Mouse (Mus musculus) liver, adult 2 months (tissue): ENCODE data around the gene Taf9b. TPM values are rescaled to one million over a fixed set of nuclear protein-coding genes. Genes with fewer than 3 reads are reported as not detected.
A peak's percentile ranks its signal among the peaks of the same experiment; 100 is the strongest.

Experiments used
- DNase-seq: peaks from one replicate; pipeline ENCODE4 v3.0.0-alpha.2; 2011; ENCODE audit warnings: low read depth, low spot score; ENCODE audit errors: extremely low read depth
- H3K27ac ChIP-seq: fragments of 200-500 bp; replicated peaks from 2 replicates; pipeline ENCODE4 v1.5.1; 2012; ENCODE audit warnings: low read depth, mild to moderate bottlenecking, control low read depth, inconsistent platforms, low read length; ENCODE audit not compliant: insufficient read depth
- H3K27me3 ChIP-seq: fragments of 200-500 bp; 2 replicates; pipeline ENCODE4 v1.6.1; 2012; ENCODE audit warnings: mild to moderate bottlenecking, moderate library complexity, low read length, inconsistent platforms; ENCODE audit not compliant: control insufficient read depth, insufficient read depth
- H3K36me3 ChIP-seq: fragments of 200-500 bp; 2 replicates; pipeline ENCODE4 v1.6.1; 2012; ENCODE audit warnings: low read length, inconsistent platforms; ENCODE audit not compliant: control insufficient read depth, insufficient read depth
- H3K4me1 ChIP-seq: fragments of 200-500 bp; 2 replicates; pipeline ENCODE4 v1.6.1; 2011; ENCODE audit warnings: low read length; ENCODE audit not compliant: control insufficient read depth, insufficient read depth
- H3K4me3 ChIP-seq: fragments of 200-500 bp; 2 replicates; pipeline ENCODE4 v1.5.1; 2011; ENCODE audit warnings: low read depth, mild to moderate bottlenecking, control low read depth, low read length, moderate library complexity; ENCODE audit not compliant: insufficient read depth
- H3K79me2 ChIP-seq: fragments of 200-500 bp; 2 replicates; pipeline ENCODE4 v1.6.1; 2012; ENCODE audit warnings: inconsistent platforms, mild to moderate bottlenecking, low read length, moderate library complexity; ENCODE audit not compliant: control insufficient read depth, insufficient read depth
- H3K9ac ChIP-seq: fragments of 200-500 bp; 2 replicates; pipeline ENCODE4 v1.6.1; 2012; ENCODE audit warnings: low read depth, mild to moderate bottlenecking, control low read depth, inconsistent platforms, low read length
- CTCF ChIP-seq: fragments of 200-500 bp; IDR thresholded peaks from 2 replicates; pipeline ENCODE4 v1.5.1; 2011; ENCODE audit warnings: low read depth, low read length, control low read depth
- POLR2A ChIP-seq: fragments of 200-500 bp; IDR thresholded peaks from 2 replicates; pipeline ENCODE4 v1.6.1; 2011; ENCODE audit warnings: low read length, control low read depth; ENCODE audit not compliant: insufficient read depth; ENCODE audit errors: extremely low read depth
- WGBS: fragments of 180-500 bp; shearing (Covaris S2); methylation state at CpG from one replicate; pipeline ENCODE4 v1.1.7; 2018; 5-methylcytosine and 5-hydroxymethylcytosine counted together
- polyA plus RNA-seq: library from polyadenylated mRNA; depleted of rRNA; stranded (reverse); fragments of >200 nt; gene quantifications from 2 replicates; pipeline ENCODE4 v1.2.3, GENCODE M21; 2012; rRNA removed
- total RNA-seq: library from RNA; depleted of rRNA; stranded (reverse); fragments of >200 nt; gene quantifications from 2 replicates; pipeline ENCODE4 v1.2.3, GENCODE M21; 2014; rRNA removed

Taf9b gene
- total and polyA plus RNA-seq, 2 experiments = 0.40 to 0.83 TPM

GRCm38 (mm10) chrX:106163995-106164394, 57.0 kb downstream of the Taf9b start:
- Histone ChIP-seq H3K9ac (no peak overlapping the region), H3K4me3 (no peak overlapping the region), H3K27ac (no peak overlapping the region), H3K79me2 (no peaks in the 10 kb centered on the region), H3K27me3 (no peaks in the 10 kb centered on the region), H3K36me3 (no peaks in the 10 kb centered on the region), H3K4me1 (no peaks in the 10 kb centered on the region)
- DNase-seq = peak; percentile 13
- TF ChIP-seq CTCF = no peak
- no peak for TF ChIP-seq POLR2A
- 18% methylated on average over 5 of the region's 5 CpGs for WGBS

Other genes with a start within 250 kb of the Taf9b start
- 55.3 and 57.7 TPM in 2 replicates for gene Magt1, start 209.3 kb downstream of the Taf9b start, total RNA-seq
- 8.9 and 9.3 TPM in 2 replicates for gene Magt1, start 209.3 kb downstream of the Taf9b start, polyA plus RNA-seq
- 366 and 416 TPM in 2 replicates for gene Cox7b, start 205.5 kb downstream of the Taf9b start, total RNA-seq
- 134 and 154 TPM in 2 replicates for gene Cox7b, start 205.5 kb downstream of the Taf9b start, polyA plus RNA-seq
- 5.7 and 6.0 TPM in 2 replicates for gene Atp7a, start 193.9 kb downstream of the Taf9b start, total RNA-seq
- gene Atp7a, start 193.9 kb downstream of the Taf9b start, polyA plus RNA-seq = 0.65 and 0.94 TPM in 2 replicates
- 1.9 and 2.4 TPM in 2 replicates for gene Tlr13, start 78.0 kb downstream of the Taf9b start, total RNA-seq
- gene Tlr13, start 78.0 kb downstream of the Taf9b start, polyA plus RNA-seq = 0.19 and 0.71 TPM in 2 replicates
- 472 and 496 TPM in 2 replicates for gene Pgk1, start 34.1 kb downstream of the Taf9b start, total RNA-seq
- gene Pgk1, start 34.1 kb downstream of the Taf9b start, polyA plus RNA-seq = 134 and 154 TPM in 2 replicates
- gene Fnd3c2, start 34.2 kb upstream of the Taf9b start, total RNA-seq = not detected in 2 replicates
- not detected in 2 replicates for gene Fnd3c2, start 34.2 kb upstream of the Taf9b start, polyA plus RNA-seq